Mouse (Mus musculus): ENCODE measurements around the gene Capns1.

GRCm38 (mm10) chr7:30197592-30198129, 950 bp downstream of the Capns1 start:
- no peak for TF ChIP-seq CTCF (IDR thresholded peaks at IDR 0.05; ENCODE audit: low read depth)
- TF ChIP-seq EP300 (optimal IDR thresholded peaks at IDR 0.05), result no peak

Data from stomach, postnatal 0 days (tissue).